Mouse (Mus musculus) brain, embryonic 14.5 days (tissue): Measurements from ENCODE around the gene 3110009E18Rik. TPM values are rescaled to one million over a fixed set of nuclear protein-coding genes. Genes with fewer than 3 reads are reported as not detected.

ENCODE experiments used
- DNase-seq: peaks from one replicate; pipeline ENCODE4 v3.0.0-alpha.2; 2011; ENCODE audit warnings: low read depth
- CTCF ChIP-seq: fragments of 200-500 bp; IDR thresholded peaks from 2 replicates; pipeline ENCODE4 v1.5.1; 2012; ENCODE audit warnings: inconsistent platforms, mild to moderate bottlenecking, moderate library complexity, borderline replicate concordance; ENCODE audit not compliant: insufficient read depth, insufficient read length; ENCODE audit errors: extremely low read depth
- POLR2A ChIP-seq: fragments of 200-500 bp; IDR thresholded peaks from 2 replicates; pipeline ENCODE4 v1.6.1; 2012; ENCODE audit warnings: mild to moderate bottlenecking, inconsistent platforms, borderline replicate concordance; ENCODE audit not compliant: poor library complexity, insufficient read depth, insufficient read length, severe bottlenecking; ENCODE audit errors: extremely low read depth
- polyA plus RNA-seq: library from polyadenylated mRNA; depleted of rRNA; stranded (reverse); fragments of >200 nt; gene quantifications from 2 replicates; pipeline ENCODE4 v1.2.3, GENCODE M21; 2012

Gene 3110009E18Rik
- polyA plus RNA-seq, 1 experiment: 6.6 TPM

DNA sequence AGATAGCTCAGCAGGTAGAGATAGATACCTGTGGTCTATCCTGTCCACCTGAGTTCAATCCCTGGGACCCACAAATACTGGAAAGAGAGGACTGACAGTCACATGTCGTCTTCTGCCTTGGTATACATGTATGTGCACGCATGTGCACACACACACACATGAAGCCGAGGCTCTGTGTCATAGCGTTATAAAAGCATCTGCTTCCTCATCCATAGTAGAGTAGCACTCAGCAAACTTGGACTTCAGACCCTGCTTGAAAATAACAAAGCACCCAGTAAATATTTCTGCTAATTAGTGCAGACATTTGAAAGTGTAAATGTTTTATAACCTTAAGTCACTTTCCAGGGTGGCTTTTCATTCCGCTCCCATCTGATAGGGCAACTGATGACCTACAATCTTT lies 40.5 kb downstream of the 3110009E18Rik start:
- DNase-seq: no peak
- TF ChIP-seq POLR2A (no peak), CTCF (no peak)

DNA sequence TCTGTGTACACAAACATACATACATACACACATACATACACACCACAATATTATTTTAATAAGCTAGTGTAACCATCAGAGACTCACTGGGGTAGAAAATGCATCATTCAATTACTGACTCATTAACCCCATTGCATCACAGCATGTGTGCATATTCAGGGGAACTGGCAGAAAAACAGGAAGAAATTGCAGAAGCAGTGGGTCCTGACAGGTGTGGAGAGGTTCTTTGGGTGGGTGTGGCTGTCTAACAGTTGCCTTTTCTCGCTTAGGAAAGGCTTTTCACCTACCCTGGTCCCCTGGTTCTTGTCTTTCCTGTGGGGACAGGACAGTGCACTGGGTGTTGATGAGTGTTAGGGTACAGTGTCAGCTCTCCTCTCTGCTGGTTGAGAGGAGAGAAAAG lies 41.6 kb downstream of the 3110009E18Rik start:
- TF ChIP-seq CTCF (no peak), POLR2A (no peak)
- DNase-seq: no peak

DNA sequence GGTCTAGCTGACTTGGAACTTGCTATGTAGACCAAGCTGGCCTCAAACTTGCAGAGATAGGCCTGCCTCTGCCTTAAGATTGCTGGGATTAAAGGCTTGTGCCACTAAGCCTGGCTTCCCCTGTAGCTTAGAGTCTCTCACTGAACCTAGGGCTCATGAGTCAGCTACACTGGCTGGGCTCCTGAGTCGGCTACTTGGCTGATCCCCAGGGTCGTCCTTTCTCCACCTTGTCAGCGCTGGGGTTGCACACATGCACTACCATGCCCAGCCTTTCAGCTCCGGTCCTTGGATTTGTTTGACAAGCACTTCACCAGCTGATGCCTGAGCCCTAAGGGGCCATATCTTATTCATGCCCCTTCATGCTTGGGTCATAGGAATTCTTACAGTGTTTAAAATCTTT lies 47.0 kb downstream of the 3110009E18Rik start:
- TF ChIP-seq CTCF (no peak), POLR2A (no peak)
- DNase-seq: no peak

DNA sequence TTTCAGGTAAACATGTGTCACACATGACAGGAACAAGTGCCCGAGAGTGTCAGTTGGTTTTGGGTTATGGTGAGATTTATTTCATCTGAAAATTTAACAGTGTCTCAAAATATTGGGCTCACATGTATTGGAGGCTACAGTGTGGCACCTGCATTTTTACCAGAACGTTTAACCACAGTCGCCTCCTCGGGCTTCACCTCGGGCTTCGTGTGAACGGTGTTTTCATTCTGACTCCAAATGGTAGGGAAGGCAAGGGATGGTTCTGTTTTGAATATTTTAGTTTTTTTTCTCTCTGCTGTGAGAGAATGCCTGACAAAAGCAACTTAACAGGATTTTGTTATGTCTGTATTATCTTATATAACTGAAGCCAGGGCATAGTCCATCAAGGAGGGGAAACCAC lies 47.7 kb downstream of the 3110009E18Rik start:
- TF ChIP-seq CTCF: no peak
- no peak for DNase-seq

DNA sequence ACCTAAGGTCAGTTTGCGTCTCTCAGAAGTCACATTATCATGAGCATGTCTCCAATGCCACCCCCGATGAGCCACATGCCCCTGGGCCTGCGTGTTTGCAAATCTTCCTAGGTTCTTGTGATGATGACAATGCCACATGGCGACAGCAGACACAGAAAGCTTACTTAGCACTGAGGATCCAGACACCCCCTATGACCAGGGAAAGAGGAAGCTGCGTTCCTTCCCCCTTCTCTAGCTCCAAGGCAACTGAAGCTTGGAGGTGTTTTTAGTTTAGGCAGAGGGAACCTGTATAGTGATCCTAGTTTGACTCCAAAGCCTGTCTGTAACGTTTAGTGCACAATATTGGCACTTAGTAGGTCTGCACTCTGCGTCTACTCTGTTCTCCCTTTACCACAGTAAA lies 49.3 kb downstream of the 3110009E18Rik start:
- TF ChIP-seq POLR2A (no peak), CTCF (no peak)

DNA sequence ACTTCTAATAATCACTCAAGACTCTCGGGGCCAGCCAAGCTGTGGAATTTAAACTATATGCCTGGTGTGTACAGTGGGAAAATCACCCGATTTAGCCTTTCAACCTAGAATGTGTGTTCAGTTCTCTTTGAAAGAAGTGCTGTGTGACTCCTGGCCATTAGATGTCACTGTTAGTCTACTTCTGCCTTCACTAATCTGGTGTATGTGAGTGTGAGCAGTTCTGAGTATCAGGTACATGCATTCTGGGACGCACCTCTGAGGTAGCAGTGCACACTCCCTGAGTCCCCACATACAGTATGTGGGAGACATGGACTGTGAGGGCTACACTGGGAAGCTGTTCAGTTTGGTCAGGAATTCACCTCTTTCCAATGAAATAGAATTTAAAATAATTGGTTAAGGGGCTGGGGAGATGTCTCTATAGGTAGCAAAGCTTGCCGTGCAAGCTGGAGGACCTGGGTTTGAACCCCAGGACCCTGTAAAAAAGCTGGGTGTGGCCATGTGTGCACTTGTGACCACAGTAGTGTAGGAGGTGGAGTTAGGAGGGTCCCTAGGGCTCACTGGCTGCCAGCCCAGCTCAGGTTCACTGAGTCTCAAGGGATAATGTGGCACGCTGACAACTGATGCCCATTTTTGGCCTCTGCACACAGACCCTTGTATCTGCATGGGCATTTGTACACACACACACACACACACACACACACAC lies 51.0 kb downstream of the 3110009E18Rik start:
- TF ChIP-seq CTCF (peak; percentile 69; the same call in 1 of the 2 replicates), POLR2A (no peak)
- peak; percentile 82 for DNase-seq

More for the DNA sequence above, 49.3 kb downstream of the 3110009E18Rik start:
- no peak for DNase-seq

DNA sequence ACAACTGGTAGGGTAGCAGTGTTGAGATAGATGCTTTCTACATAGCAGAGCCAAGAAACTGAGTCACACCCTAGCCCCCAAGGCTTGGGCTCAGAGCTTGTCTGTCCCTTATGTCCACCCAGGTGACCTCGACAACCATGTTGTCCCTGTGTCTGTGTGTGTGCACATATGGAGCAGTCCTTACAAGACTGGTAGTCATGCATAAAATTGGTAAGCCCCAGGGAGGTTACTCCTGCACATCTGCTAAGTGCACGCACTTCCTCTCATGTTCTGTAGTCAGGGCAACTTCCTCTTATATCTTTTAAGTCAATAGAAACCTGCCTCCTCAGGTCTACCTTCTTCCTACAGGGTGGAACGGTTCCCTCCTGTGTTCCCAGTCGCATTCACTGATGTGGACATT lies 54.0 kb downstream of the 3110009E18Rik start:
- DNase-seq: no peak
- TF ChIP-seq POLR2A (no peak), CTCF (no peak)

DNA sequence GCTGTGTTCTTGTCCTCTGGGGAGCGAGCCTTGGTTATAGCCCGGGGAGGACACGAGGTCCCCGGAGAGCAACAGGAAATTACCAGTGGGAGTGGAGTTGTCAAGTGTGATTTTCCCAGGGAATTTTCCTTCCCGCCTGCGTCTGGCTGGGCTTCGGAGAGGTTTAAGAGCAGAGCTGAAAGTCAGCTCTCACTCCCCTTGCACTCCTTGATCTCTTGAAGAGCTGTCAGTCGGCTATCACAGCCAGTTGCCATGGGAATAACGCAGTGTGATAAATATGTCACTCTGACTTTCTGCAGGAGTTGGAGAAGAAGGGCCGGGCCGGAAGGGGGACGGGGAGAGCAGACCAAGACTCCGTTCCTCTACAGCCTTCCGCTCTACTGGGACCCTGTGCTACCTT lies 55.3 kb downstream of the 3110009E18Rik start:
- TF ChIP-seq CTCF (no peak), POLR2A (no peak)
- DNase-seq: peak; percentile 51

DNA sequence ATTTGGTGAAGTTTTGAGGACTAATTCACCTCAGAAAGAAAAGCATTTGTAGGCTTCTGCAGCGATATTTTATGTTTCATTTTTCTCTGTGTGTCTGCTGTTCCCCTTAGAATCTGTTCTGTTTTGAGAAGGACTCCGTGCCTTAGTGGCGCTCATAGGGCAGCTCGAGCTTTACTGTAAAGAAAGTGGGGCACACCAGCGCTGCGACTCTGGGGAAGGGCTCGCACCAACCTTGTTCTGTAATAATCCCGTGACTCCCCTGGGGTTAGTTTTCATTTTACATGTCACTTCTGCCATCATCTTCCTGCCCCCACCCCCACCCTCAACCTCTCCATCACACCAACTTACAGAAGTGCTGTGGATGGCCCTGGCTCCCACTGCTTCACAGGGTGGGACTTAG lies 56.2 kb downstream of the 3110009E18Rik start:
- TF ChIP-seq POLR2A: no peak
- TF ChIP-seq CTCF: no peak
- DNase-seq: no peak

DNA sequence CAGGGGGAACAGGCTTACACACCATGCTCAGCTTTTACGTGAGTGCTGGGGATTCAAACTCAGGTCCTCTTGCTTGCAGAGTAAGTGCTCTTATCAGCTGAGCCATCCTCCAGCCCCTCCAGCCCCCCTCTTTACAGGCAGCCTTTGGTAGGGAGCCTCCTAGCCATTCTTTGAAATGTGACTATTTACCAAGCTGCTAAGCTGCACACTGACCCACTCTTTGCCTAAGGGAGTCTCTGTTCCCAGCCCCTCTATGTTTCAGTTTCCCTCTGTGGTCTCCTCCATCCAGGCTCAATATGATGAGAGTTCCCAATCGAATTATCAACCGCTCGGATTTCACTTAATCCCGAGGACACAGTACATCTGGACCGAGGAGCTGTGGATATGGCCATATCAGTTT lies 65.2 kb downstream of the 3110009E18Rik start:
- peak; percentile 30 for DNase-seq
- TF ChIP-seq POLR2A (no peak), CTCF (no peak)

DNA sequence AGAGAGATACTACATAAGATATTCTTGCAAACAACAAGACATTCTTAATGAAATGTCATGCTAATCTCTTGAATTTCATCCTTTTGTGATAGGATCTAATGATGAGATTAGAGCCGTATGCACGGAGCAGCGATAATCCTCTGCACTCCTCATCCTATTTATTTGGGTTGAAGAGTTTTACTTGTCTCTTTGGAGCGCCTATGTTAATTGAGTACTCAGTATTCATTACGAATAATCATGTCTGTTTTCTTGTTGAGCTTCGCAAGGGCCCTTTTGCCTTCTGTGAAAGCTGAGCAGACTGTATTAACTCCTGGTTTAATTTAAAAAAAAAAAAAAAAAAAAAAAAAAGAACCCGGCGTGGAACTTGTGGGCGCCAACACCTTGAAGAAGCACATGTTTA lies 65.7 kb downstream of the 3110009E18Rik start:
- no peak for TF ChIP-seq POLR2A
- TF ChIP-seq CTCF: no peak
- no peak for DNase-seq

DNA sequence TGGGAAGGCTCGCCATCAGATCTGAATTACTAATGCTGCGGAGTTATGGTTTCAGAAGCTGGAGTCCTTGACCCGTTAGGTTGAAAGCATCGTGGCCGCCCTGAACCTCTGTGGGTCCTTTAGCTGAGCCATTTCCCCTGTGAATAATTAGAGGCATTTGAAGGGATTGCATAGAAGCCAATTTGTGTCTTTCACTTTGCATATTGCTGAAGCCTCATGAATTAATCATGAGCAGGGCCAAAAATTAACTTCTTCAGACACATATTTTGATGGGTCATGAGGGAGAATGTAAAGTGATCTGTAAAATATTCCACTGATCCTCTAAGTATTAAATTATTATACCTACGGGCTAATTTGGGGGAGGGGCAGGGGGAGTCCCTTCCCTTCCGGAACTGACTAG lies 66.1 kb downstream of the 3110009E18Rik start:
- TF ChIP-seq CTCF: no peak
- no peak for TF ChIP-seq POLR2A
- peak; percentile 84 for DNase-seq
